Mouse (Mus musculus) liver, adult 2 months (tissue): ENCODE measurements around the gene Fam222a. TPM values are rescaled to one million over a fixed set of nuclear protein-coding genes. Genes with fewer than 3 reads are reported as not detected.
A peak's percentile ranks its signal among the peaks of the same experiment; 100 is the strongest.

Experiments
- DNase-seq: peaks from one replicate; pipeline ENCODE4 v3.0.0-alpha.2; 2011; ENCODE audit warnings: low read depth, low spot score; ENCODE audit errors: extremely low read depth
- H3K27ac ChIP-seq: fragments of 200-500 bp; replicated peaks from 2 replicates; pipeline ENCODE4 v1.5.1; 2012; ENCODE audit warnings: low read depth, mild to moderate bottlenecking, control low read depth, inconsistent platforms, low read length; ENCODE audit not compliant: insufficient read depth
- H3K27me3 ChIP-seq: fragments of 200-500 bp; 2 replicates; pipeline ENCODE4 v1.6.1; 2012; ENCODE audit warnings: mild to moderate bottlenecking, moderate library complexity, low read length, inconsistent platforms; ENCODE audit not compliant: control insufficient read depth, insufficient read depth
- H3K36me3 ChIP-seq: fragments of 200-500 bp; 2 replicates; pipeline ENCODE4 v1.6.1; 2012; ENCODE audit warnings: low read length, inconsistent platforms; ENCODE audit not compliant: control insufficient read depth, insufficient read depth
- H3K4me1 ChIP-seq: fragments of 200-500 bp; 2 replicates; pipeline ENCODE4 v1.6.1; 2011; ENCODE audit warnings: low read length; ENCODE audit not compliant: control insufficient read depth, insufficient read depth
- H3K4me3 ChIP-seq: fragments of 200-500 bp; 2 replicates; pipeline ENCODE4 v1.5.1; 2011; ENCODE audit warnings: low read depth, mild to moderate bottlenecking, control low read depth, low read length, moderate library complexity; ENCODE audit not compliant: insufficient read depth
- H3K79me2 ChIP-seq: fragments of 200-500 bp; 2 replicates; pipeline ENCODE4 v1.6.1; 2012; ENCODE audit warnings: inconsistent platforms, mild to moderate bottlenecking, low read length, moderate library complexity; ENCODE audit not compliant: control insufficient read depth, insufficient read depth
- H3K9ac ChIP-seq: fragments of 200-500 bp; 2 replicates; pipeline ENCODE4 v1.6.1; 2012; ENCODE audit warnings: low read depth, mild to moderate bottlenecking, control low read depth, inconsistent platforms, low read length
- CTCF ChIP-seq: fragments of 200-500 bp; IDR thresholded peaks from 2 replicates; pipeline ENCODE4 v1.5.1; 2011; ENCODE audit warnings: low read depth, low read length, control low read depth
- POLR2A ChIP-seq: fragments of 200-500 bp; IDR thresholded peaks from 2 replicates; pipeline ENCODE4 v1.6.1; 2011; ENCODE audit warnings: low read length, control low read depth; ENCODE audit not compliant: insufficient read depth; ENCODE audit errors: extremely low read depth
- WGBS: fragments of 180-500 bp; shearing (Covaris S2); methylation state at CpG from one replicate; pipeline ENCODE4 v1.1.7; 2018; 5-methylcytosine and 5-hydroxymethylcytosine counted together
- polyA plus RNA-seq: library from polyadenylated mRNA; depleted of rRNA; stranded (reverse); fragments of >200 nt; gene quantifications from 2 replicates; pipeline ENCODE4 v1.2.3, GENCODE M21; 2012
- total RNA-seq: library from RNA; depleted of rRNA; stranded (reverse); fragments of >200 nt; gene quantifications from 2 replicates; pipeline ENCODE4 v1.2.3, GENCODE M21; 2014

The Fam222a gene
- total and polyA plus RNA-seq, 2 experiments, result 0.09 to 1.2 TPM

GRCm38 (mm10) chr5:114565305-114565704 lies 2.5 kb upstream of the Fam222a start:
- no peaks in the 10 kb centered on the region for H3K36me3 ChIP-seq
- WGBS, result 5% methylated on average over 12 of the region's 12 CpGs
- H3K79me2 ChIP-seq, result no peaks in the 10 kb centered on the region
- no peak overlapping the region for H3K9ac ChIP-seq
- DNase-seq, result peak; percentile 65
- no peak for TF ChIP-seq CTCF
- no peak for TF ChIP-seq POLR2A
- H3K4me3 ChIP-seq, result no peak overlapping the region
- H3K27ac ChIP-seq, result no peak overlapping the region
- H3K27me3 ChIP-seq, result no peaks in the 10 kb centered on the region
- H3K4me1 ChIP-seq, result peaks cover 15% of the 10 kb centered on the region

DNA sequence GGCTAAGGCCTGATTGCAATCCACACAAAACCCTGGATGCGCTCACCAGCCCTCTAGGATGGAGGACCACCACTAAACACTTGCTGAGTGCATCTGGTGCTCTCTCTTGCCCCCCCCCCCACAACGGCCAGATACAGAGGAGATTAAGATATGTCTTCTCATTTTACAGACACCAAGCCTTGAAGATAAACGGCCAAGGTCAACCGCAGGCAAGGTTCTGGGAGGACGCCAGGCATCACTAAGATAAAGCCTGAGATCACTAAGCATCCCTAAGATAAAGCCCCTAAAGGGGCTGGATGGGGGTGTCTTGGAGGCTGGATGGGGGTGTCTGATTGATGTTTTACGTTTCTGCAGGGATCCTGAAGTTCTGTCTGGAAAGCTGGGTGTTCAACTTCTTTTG lies 2.1 kb upstream of the Fam222a start:
- H3K27me3 ChIP-seq, result no peaks in the 10 kb centered on the region

GRCm38 (mm10) chr5:114566461-114566860 lies 1.4 kb upstream of the Fam222a start:
- no peak overlapping the region for H3K4me3 ChIP-seq
- no peaks in the 10 kb centered on the region for H3K36me3 ChIP-seq
- no peak overlapping the region for H3K9ac ChIP-seq
- no peaks in the 10 kb centered on the region for H3K27me3 ChIP-seq
- TF ChIP-seq CTCF, result no peak
- no peak for TF ChIP-seq POLR2A
- peaks cover 21% of the 10 kb centered on the region for H3K4me1 ChIP-seq
- no peaks in the 10 kb centered on the region for H3K79me2 ChIP-seq
- no peak for DNase-seq
- H3K27ac ChIP-seq, result no peak overlapping the region
- 85% methylated on average over 10 of the region's 10 CpGs for WGBS

More for the DNA sequence above, 2.1 kb upstream of the Fam222a start:
- Histone ChIP-seq H3K36me3 (no peaks in the 10 kb centered on the region), H3K27ac (no peak overlapping the region), H3K79me2 (no peaks in the 10 kb centered on the region), H3K9ac (no peak overlapping the region), H3K4me1 (peaks cover 16% of the 10 kb centered on the region), H3K4me3 (no peak overlapping the region)
- 67% methylated on average over 6 of the region's 6 CpGs for WGBS
- DNase-seq, result no peak
- no peak for TF ChIP-seq CTCF
- no peak for TF ChIP-seq POLR2A

DNA sequence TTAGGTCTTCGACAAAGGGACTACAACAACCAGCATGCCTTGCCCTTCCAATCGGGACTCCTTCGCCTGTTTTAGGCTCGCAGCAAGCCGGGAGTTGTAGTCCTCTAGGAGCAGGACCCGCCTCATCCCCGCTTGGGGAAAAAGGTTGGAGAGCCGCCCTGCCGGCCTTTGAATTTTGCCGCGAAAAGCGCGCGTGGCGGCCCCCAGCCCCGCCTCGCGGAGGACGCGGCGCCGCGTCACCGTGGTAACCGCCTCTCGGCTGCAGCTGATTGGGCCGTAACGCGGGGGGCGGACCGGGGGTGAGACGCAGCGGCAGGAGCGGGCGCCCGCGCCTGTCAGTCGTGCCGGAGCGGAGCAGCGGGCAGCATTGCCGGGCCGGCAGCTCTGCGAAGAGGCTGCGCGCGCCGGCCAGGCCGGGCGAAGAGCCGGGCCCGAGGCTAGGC lies 720 bp upstream of the Fam222a start:
- WGBS, result under 1% methylated on average over 52 of the region's 52 CpGs
- peak; percentile 95 for TF ChIP-seq POLR2A
- TF ChIP-seq CTCF, result no peak
- DNase-seq, result peak; percentile 88
- Histone ChIP-seq H3K79me2 (no peaks in the 10 kb centered on the region), H3K9ac (peak overlapping the region; percentile 66), H3K27ac (no peak overlapping the region), H3K36me3 (no peaks in the 10 kb centered on the region), H3K4me1 (peaks cover 21% of the 10 kb centered on the region), H3K4me3 (peak overlapping the region; percentile 69), H3K27me3 (no peaks in the 10 kb centered on the region)

DNA sequence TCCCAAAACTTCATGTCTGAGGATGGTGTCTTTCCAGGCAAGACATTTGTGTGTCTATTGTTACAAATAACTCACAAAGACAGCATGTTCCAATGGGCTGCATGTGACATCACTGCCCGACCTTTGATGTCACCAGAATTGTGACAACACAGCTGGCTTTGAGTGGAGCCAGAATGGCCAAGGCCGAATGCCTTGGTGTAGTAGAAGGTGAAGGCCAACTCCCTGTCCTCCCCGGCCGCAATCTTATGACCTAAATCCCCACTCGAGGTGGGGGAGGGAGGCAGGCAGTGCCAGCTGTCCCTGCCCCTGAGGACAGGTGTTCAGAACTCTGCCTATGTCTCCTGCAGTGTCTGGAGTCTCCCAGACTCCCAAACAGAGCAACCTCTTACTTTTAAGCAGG lies 1.0 kb downstream of the Fam222a start:
- H3K79me2 ChIP-seq, result no peaks in the 10 kb centered on the region
- no peaks in the 10 kb centered on the region for H3K27me3 ChIP-seq
- peak overlapping the region; percentile 17; the same call in 1 of the 2 replicates for H3K27ac ChIP-seq
- WGBS, result 15% methylated on average over 5 of the region's 5 CpGs
- H3K36me3 ChIP-seq, result no peaks in the 10 kb centered on the region
- no peak overlapping the region for H3K9ac ChIP-seq
- H3K4me3 ChIP-seq, result no peak overlapping the region; the same call in 1 of the 2 replicates
- H3K4me1 ChIP-seq, result peaks cover 32% of the 10 kb centered on the region
- TF ChIP-seq POLR2A (no peak), CTCF (no peak)
- peak; percentile 84 for DNase-seq

GRCm38 (mm10) chr5:114569918-114570670 lies 2.3 kb downstream of the Fam222a start:
- no peak overlapping the region for H3K27ac ChIP-seq
- H3K36me3 ChIP-seq, result no peaks in the 10 kb centered on the region
- no peaks in the 10 kb centered on the region for H3K27me3 ChIP-seq
- DNase-seq, result peak; percentile 89
- 20% methylated on average over 13 of the region's 16 CpGs for WGBS
- H3K9ac ChIP-seq, result no peak overlapping the region
- no peak overlapping the region for H3K4me3 ChIP-seq
- H3K79me2 ChIP-seq, result no peaks in the 10 kb centered on the region
- peaks cover 36% of the 10 kb centered on the region for H3K4me1 ChIP-seq
- TF ChIP-seq POLR2A (no peak), CTCF (no peak)
